Mouse (Mus musculus): ENCODE data around the gene Aipl1. TPM values are rescaled to one million over a fixed set of nuclear protein-coding genes. Genes with fewer than 3 reads are reported as not detected.

Gene Aipl1
- polyA plus RNA-seq, 1 experiment: 0.89 TPM

DNA sequence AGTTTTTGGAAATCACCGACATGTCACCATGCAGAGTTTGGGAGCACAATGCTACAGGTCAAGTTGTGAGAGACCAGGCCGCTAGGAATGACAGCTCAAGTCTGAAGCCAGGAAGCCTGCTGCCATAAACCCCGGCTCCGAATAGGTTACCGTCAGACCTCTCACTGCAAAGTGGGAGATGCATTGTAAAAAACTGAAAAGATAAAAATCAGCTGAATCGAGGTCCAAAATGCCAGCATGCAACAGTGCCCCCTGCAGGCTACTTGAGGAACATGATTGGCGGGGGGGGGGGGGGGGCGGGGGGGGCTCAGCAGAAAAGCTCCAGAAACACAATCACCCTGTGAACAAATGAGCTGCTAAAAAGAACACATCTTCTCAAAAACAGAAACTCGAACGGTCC is 13.7 kb downstream of the Aipl1 start:
- 23% methylated on average over 10 of the region's 10 CpGs for WGBS
- TF ChIP-seq CTCF (IDR thresholded peaks at IDR 0.05; ENCODE audit: borderline replicate concordance, control insufficient read depth, extremely low read depth, insufficient read depth, low read length, poor library complexity) (no peak), POLR2A (IDR thresholded peaks at IDR 0.05; ENCODE audit: control insufficient read depth, extremely low read depth, insufficient read depth, low read length, poor library complexity) (no peak)
- peaks cover 2% of the 10 kb centered on the region; the same call in 1 of the 2 replicates for H3K4me1 ChIP-seq (replicated peaks; ENCODE audit: control insufficient read depth, insufficient read depth, low read length)
- H3K27me3 ChIP-seq (ENCODE audit: control insufficient read depth, insufficient read depth, low read length): no peaks in the 10 kb centered on the region
- no peak overlapping the region for H3K27ac ChIP-seq (ENCODE audit: control insufficient read depth, insufficient read depth, low read length)
- no peaks in the 10 kb centered on the region for H3K36me3 ChIP-seq (ENCODE audit: control insufficient read depth, insufficient read depth, low read length)
- DNase-seq: no peak
- no peak overlapping the region for H3K4me3 ChIP-seq (ENCODE audit: control insufficient read depth, insufficient read depth, low read length)

DNA sequence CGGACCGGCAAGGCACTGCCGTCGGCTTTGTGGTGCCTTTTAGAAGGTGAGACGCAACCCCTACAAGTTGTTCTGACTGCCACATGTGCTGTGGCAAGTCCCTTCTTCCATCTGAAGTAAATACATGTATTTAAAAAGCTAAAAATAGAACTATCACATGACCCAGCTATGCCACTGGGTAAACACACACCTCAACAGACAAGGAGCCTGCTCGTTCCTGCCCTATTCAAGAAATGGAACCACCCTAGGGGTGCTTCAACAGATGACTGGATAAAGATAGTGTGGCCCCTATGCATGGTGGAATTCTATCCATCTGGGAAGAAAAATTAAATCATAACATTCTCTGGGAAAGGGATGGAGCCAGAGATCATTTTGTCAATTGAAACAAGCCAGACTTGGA is 14.5 kb downstream of the Aipl1 start:
- no peak for DNase-seq
- no peaks in the 10 kb centered on the region for H3K27me3 ChIP-seq (ENCODE audit: control insufficient read depth, insufficient read depth, low read length)
- no peaks in the 10 kb centered on the region for H3K36me3 ChIP-seq (ENCODE audit: control insufficient read depth, insufficient read depth, low read length)
- H3K4me1 ChIP-seq (replicated peaks; ENCODE audit: control insufficient read depth, insufficient read depth, low read length): peaks cover 2% of the 10 kb centered on the region; the same call in 1 of the 2 replicates
- TF ChIP-seq POLR2A (IDR thresholded peaks at IDR 0.05; ENCODE audit: control insufficient read depth, extremely low read depth, insufficient read depth, low read length, poor library complexity) (no peak), CTCF (IDR thresholded peaks at IDR 0.05; ENCODE audit: borderline replicate concordance, control insufficient read depth, extremely low read depth, insufficient read depth, low read length, poor library complexity) (no peak)
- no peak overlapping the region for H3K27ac ChIP-seq (ENCODE audit: control insufficient read depth, insufficient read depth, low read length)
- 92% methylated on average over 6 of the region's 6 CpGs for WGBS
- H3K4me3 ChIP-seq (ENCODE audit: control insufficient read depth, insufficient read depth, low read length): no peak overlapping the region

DNA sequence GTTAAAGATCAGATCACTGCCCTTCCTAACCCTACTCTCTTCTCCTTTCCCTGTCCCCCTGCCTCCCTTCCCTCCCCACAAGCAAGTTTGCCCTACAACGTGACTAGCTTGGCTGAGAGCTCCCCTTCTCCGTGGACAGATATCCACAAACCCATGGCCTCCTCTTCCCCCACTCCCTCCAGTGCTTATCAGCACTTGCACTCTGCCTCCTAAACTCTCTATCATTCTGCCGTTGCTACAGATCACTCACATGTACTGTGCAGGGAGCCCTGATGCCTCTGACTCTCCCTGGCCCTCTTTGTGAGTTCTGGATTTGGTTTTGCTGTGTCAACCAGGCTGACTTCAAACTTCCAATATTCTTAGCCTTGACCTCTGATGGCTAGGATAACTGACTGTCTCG is 16.3 kb downstream of the Aipl1 start:
- Histone ChIP-seq H3K4me3 (ENCODE audit: control insufficient read depth, insufficient read depth, low read length) (no peak overlapping the region), H3K27ac (ENCODE audit: control insufficient read depth, insufficient read depth, low read length) (no peak overlapping the region), H3K27me3 (ENCODE audit: control insufficient read depth, insufficient read depth, low read length) (no peaks in the 10 kb centered on the region), H3K4me1 (replicated peaks; ENCODE audit: control insufficient read depth, insufficient read depth, low read length) (peaks cover 2% of the 10 kb centered on the region; the same call in 1 of the 2 replicates), H3K36me3 (ENCODE audit: control insufficient read depth, insufficient read depth, low read length) (no peaks in the 10 kb centered on the region)
- no peak for DNase-seq
- TF ChIP-seq CTCF (IDR thresholded peaks at IDR 0.05; ENCODE audit: borderline replicate concordance, control insufficient read depth, extremely low read depth, insufficient read depth, low read length, poor library complexity) (no peak), POLR2A (IDR thresholded peaks at IDR 0.05; ENCODE audit: control insufficient read depth, extremely low read depth, insufficient read depth, low read length, poor library complexity) (no peak)
- WGBS: 93% methylated on average over 4 of the region's 4 CpGs

DNA sequence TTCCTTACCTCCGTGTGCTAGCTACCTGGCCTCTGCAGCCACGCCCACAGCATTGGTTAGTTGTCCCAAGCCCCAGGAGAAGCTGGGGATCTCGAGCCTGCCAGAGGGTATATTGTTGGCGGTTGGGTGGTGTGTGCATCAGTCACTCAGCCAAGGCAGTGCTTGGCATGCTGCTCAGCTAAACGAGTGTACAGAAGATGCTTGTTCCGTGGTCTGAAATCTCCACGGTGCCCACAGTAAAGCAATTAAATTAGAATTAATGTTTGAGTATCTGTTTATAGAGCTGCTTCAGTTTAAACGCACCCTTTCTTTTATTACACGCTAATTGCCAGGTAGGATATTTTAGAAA is 20.1 kb downstream of the Aipl1 start:
- DNase-seq: no peak
- Histone ChIP-seq H3K27me3 (ENCODE audit: control insufficient read depth, insufficient read depth, low read length) (no peaks in the 10 kb centered on the region), H3K27ac (ENCODE audit: control insufficient read depth, insufficient read depth, low read length) (no peak overlapping the region), H3K4me1 (replicated peaks; ENCODE audit: control insufficient read depth, insufficient read depth, low read length) (no peaks in the 10 kb centered on the region), H3K4me3 (ENCODE audit: control insufficient read depth, insufficient read depth, low read length) (no peak overlapping the region), H3K36me3 (ENCODE audit: control insufficient read depth, insufficient read depth, low read length) (no peaks in the 10 kb centered on the region)
- TF ChIP-seq CTCF (IDR thresholded peaks at IDR 0.05; ENCODE audit: borderline replicate concordance, control insufficient read depth, extremely low read depth, insufficient read depth, low read length, poor library complexity): no peak
- TF ChIP-seq POLR2A (IDR thresholded peaks at IDR 0.05; ENCODE audit: control insufficient read depth, extremely low read depth, insufficient read depth, low read length, poor library complexity): no peak
- 88% methylated on average over 9 of the region's 9 CpGs for WGBS

DNA sequence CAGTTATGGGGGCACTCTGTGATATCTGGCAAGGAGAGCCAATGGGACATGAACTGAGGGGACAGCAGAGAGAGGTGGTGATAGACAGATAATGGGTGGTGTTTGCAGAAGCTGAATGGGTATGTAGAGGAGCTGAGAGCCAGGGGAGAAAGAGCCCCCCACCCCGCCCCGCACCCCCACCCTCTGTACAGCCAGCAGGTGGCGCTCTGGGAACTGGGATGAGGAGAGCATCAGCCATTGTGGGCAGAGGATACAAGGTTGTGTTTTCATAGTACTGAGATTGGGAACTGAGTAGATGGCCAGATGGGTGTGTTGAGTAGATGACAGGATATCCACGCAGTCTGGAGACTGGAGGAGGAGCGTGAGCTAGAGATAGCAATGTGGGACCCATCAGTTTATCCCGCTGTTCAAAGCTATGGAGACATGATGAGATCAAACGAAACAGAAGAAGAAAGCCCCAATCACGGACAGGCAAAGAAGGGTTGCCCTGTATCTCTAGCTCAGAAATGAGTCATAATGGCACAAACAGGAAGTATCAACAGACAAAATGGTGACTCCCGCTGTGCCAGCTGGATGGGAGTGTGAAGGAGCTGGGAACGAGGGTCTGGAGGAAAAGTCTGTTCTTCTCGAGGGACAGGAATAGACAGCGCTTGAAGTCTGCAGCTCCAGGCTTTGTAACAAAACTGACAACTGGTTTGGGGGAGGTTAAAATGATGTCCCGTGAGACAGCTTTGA is 20.6 kb downstream of the Aipl1 start:
- 89% methylated on average over 13 of the region's 13 CpGs for WGBS
- H3K27ac ChIP-seq (ENCODE audit: control insufficient read depth, insufficient read depth, low read length): no peak overlapping the region
- no peaks in the 10 kb centered on the region for H3K36me3 ChIP-seq (ENCODE audit: control insufficient read depth, insufficient read depth, low read length)
- H3K4me3 ChIP-seq (ENCODE audit: control insufficient read depth, insufficient read depth, low read length): no peak overlapping the region
- peaks cover 1% of the 10 kb centered on the region; the same call in 1 of the 2 replicates for H3K4me1 ChIP-seq (replicated peaks; ENCODE audit: control insufficient read depth, insufficient read depth, low read length)
- TF ChIP-seq CTCF (IDR thresholded peaks at IDR 0.05; ENCODE audit: borderline replicate concordance, control insufficient read depth, extremely low read depth, insufficient read depth, low read length, poor library complexity): no peak
- no peak for TF ChIP-seq POLR2A (IDR thresholded peaks at IDR 0.05; ENCODE audit: control insufficient read depth, extremely low read depth, insufficient read depth, low read length, poor library complexity)
- H3K27me3 ChIP-seq (ENCODE audit: control insufficient read depth, insufficient read depth, low read length): no peaks in the 10 kb centered on the region
- DNase-seq: no peak

DNA sequence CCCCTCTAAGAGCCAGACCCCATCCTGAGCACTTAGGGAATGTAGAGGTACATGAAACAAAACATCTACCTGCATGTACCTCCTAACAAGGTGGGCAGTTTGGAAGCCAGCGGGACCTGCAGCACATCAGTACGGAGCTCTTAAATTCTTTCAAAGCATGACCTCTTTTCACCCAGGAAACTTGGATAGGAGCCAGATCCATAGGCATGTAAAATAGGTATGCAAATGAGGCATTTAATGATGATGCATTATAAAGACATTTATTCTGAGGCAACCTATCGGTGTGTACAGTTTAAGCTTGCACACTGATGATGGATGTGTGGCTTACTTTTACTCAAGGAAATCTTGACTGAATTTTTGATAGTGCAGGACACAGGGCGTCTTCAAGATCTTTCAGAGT is 22.6 kb downstream of the Aipl1 start:
- no peak for DNase-seq
- Histone ChIP-seq H3K4me3 (ENCODE audit: control insufficient read depth, insufficient read depth, low read length) (no peak overlapping the region), H3K27ac (ENCODE audit: control insufficient read depth, insufficient read depth, low read length) (no peak overlapping the region), H3K4me1 (replicated peaks; ENCODE audit: control insufficient read depth, insufficient read depth, low read length) (peaks cover 3% of the 10 kb centered on the region; the same call in 1 of the 2 replicates), H3K36me3 (ENCODE audit: control insufficient read depth, insufficient read depth, low read length) (no peaks in the 10 kb centered on the region), H3K27me3 (ENCODE audit: control insufficient read depth, insufficient read depth, low read length) (no peaks in the 10 kb centered on the region)
- 91% methylated on average over 4 of the region's 4 CpGs for WGBS
- TF ChIP-seq CTCF (IDR thresholded peaks at IDR 0.05; ENCODE audit: borderline replicate concordance, control insufficient read depth, extremely low read depth, insufficient read depth, low read length, poor library complexity) (no peak), POLR2A (IDR thresholded peaks at IDR 0.05; ENCODE audit: control insufficient read depth, extremely low read depth, insufficient read depth, low read length, poor library complexity) (no peak)
